Mouse (Mus musculus) myocyte (in vitro differentiated cells): ENCODE measurements around the gene Adamtsl5. TPM values are rescaled to one million over a fixed set of nuclear protein-coding genes. Genes with fewer than 3 reads are reported as not detected.

Experiments used
- H3K27me3 ChIP-seq: one replicate; pipeline ENCODE4 v1.6.1; 2011; ENCODE audit not compliant: control insufficient read depth, insufficient read depth, insufficient read length
- H3K36me3 ChIP-seq: one replicate; pipeline ENCODE4 v1.6.1; 2011; ENCODE audit not compliant: control insufficient read depth, insufficient read depth
- H3K4me2 ChIP-seq: one replicate; pipeline ENCODE4 v1.6.1; 2011; ENCODE audit warnings: low read depth, control low read depth
- H3K4me3 ChIP-seq: one replicate; pipeline ENCODE4 v1.5.1; 2011; ENCODE audit warnings: mild to moderate bottlenecking, control low read depth, moderate library complexity
- H3K79me2 ChIP-seq: one replicate; pipeline ENCODE4 v1.6.1; 2011; ENCODE audit not compliant: control insufficient read depth, insufficient read depth
- H3ac ChIP-seq: one replicate; pipeline ENCODE4 v1.6.1; 2011; ENCODE audit not compliant: control insufficient read depth, insufficient read length
- CEBPB ChIP-seq: IDR thresholded peaks from 2 replicates; pipeline ENCODE4 v1.6.1; 2011; ENCODE audit warnings: mild to moderate bottlenecking, moderate library complexity; ENCODE audit not compliant: poor library complexity, insufficient read depth, severe bottlenecking
- E2F4 ChIP-seq: IDR thresholded peaks from one replicate; pipeline ENCODE4 v1.6.1; 2011; ENCODE audit warnings: mild to moderate bottlenecking, control low read depth, moderate library complexity; ENCODE audit not compliant: insufficient read depth
- MAX ChIP-seq: IDR thresholded peaks from one replicate; pipeline ENCODE4 v1.6.1; 2011; ENCODE audit warnings: low read depth, mild to moderate bottlenecking, control low read depth
- MYOD1 ChIP-seq, 3 experiments: IDR thresholded peaks; one replicate each; pipeline ENCODE4 v1.6.1; 2011; ENCODE audit warnings: control low read depth in 2 of 3, low read depth in 2 of 3, mild to moderate bottlenecking in 2 of 3, moderate library complexity in 1 of 3; ENCODE audit not compliant: insufficient read length in 2 of 3, control insufficient read depth in 1 of 3
- MYOG ChIP-seq, 3 experiments: IDR thresholded peaks; one replicate each; pipeline ENCODE4 v1.6.1; 2011; ENCODE audit warnings: control low read depth in 2 of 3, low read depth in 2 of 3, mild to moderate bottlenecking in 2 of 3; ENCODE audit not compliant: insufficient read length in 2 of 3, control insufficient read depth in 1 of 3, insufficient read depth in 1 of 3
- POLR2A ChIP-seq: IDR thresholded peaks from one replicate; pipeline ENCODE4 v1.6.1; 2011; ENCODE audit warnings: low read depth, mild to moderate bottlenecking, control low read depth, moderate library complexity; ENCODE audit not compliant: insufficient read length
- POLR2AphosphoS2 ChIP-seq: IDR thresholded peaks from one replicate; pipeline ENCODE4 v1.6.1; 2011; ENCODE audit warnings: low read depth, control low read depth; ENCODE audit not compliant: insufficient read length
- REST ChIP-seq: IDR thresholded peaks from one replicate; pipeline ENCODE4 v1.6.1; 2011; ENCODE audit warnings: mild to moderate bottlenecking, control low read depth, moderate library complexity; ENCODE audit not compliant: insufficient read depth, insufficient read length
- SRF ChIP-seq: IDR thresholded peaks from one replicate; pipeline ENCODE4 v1.6.1; 2011; ENCODE audit warnings: low read depth; ENCODE audit not compliant: control insufficient read depth, insufficient read length
- TCF12 ChIP-seq: IDR thresholded peaks from one replicate; pipeline ENCODE4 v1.6.1; 2011; ENCODE audit warnings: mild to moderate bottlenecking, control low read depth; ENCODE audit not compliant: poor library complexity, insufficient read depth, severe bottlenecking
- TCF3 ChIP-seq: IDR thresholded peaks from one replicate; pipeline ENCODE4 v1.6.1; 2011; ENCODE audit warnings: low read depth, control low read depth; ENCODE audit not compliant: insufficient read length
- USF1 ChIP-seq: IDR thresholded peaks from one replicate; pipeline ENCODE4 v1.6.1; 2011; ENCODE audit warnings: low read depth, mild to moderate bottlenecking, control low read depth, moderate library complexity
- polyA plus RNA-seq: library from polyadenylated mRNA; unstranded; fragments of >200 nt; fragmentation: generic; extraction: Trizol; gene quantifications from one replicate; pipeline ENCODE4 v1.2.1, GENCODE M21; 2012; ENCODE audit warnings: missing spikeins

The Adamtsl5 gene
- polyA plus RNA-seq, 1 experiment, result 57.8 TPM

GRCm38 (mm10) chr10:80324120-80325037 is 23.8 kb downstream of the Adamtsl5 start:
- no peaks in the 10 kb centered on the region for H3K36me3 ChIP-seq
- H3K79me2 ChIP-seq, result peaks cover 8% of the 10 kb centered on the region
- no peaks in the 10 kb centered on the region for H3K27me3 ChIP-seq
- peak overlapping the region; percentile 74 for H3K4me2 ChIP-seq
- TF ChIP-seq MYOG (IDR thresholded peaks at IDR 0.05; ENCODE audit: control insufficient read depth in 1 of 3, insufficient read depth in 1 of 3, insufficient read length in 2 of 3, low read depth in 2 of 3) (no peak), E2F4 (no peak), POLR2A (no peak), TCF3 (no peak), REST (no peak), SRF (no peak), POLR2AphosphoS2 (no peak), USF1 (no peak), MAX (no peak), MYOD1 (IDR thresholded peaks at IDR 0.05; ENCODE audit: control insufficient read depth in 1 of 3, insufficient read length in 2 of 3, low read depth in 2 of 3) (no peak), CEBPB (no peak), TCF12 (no peak)
- H3ac ChIP-seq, result no peak overlapping the region
- peak overlapping the region; percentile 44 for H3K4me3 ChIP-seq

- peak in 1 of 3 experiments; percentile 2 for TF ChIP-seq MYOG (IDR thresholded peaks at IDR 0.05; ENCODE audit: control insufficient read depth in 1 of 3, insufficient read depth in 1 of 3, insufficient read length in 2 of 3, low read depth in 2 of 3)
- peak; percentile 54 for TF ChIP-seq POLR2AphosphoS2
- no peak for TF ChIP-seq MAX
- no peak for TF ChIP-seq E2F4
- peak; percentile 53 for TF ChIP-seq POLR2A
- peak in 1 of 3 experiments; percentile 13 for TF ChIP-seq MYOD1 (IDR thresholded peaks at IDR 0.05; ENCODE audit: control insufficient read depth in 1 of 3, insufficient read length in 2 of 3, low read depth in 2 of 3)
- Histone ChIP-seq H3K36me3 (no peaks in the 10 kb centered on the region), H3ac (peak overlapping the region; percentile 4), H3K27me3 (no peaks in the 10 kb centered on the region), H3K4me3 (peak overlapping the region; percentile 44), H3K79me2 (peaks cover 10% of the 10 kb centered on the region), H3K4me2 (peak overlapping the region; percentile 74)
These were observed 24.7 kb downstream of the Adamtsl5 start for GRCm38 (mm10) chr10:80323261-80324119.

- no peaks in the 10 kb centered on the region for H3K27me3 ChIP-seq
These were observed 25.4 kb downstream of the Adamtsl5 start for GRCm38 (mm10) chr10:80322811-80323211.

GRCm38 (mm10) chr10:80321670-80322581 is 26.3 kb downstream of the Adamtsl5 start:
- TF ChIP-seq REST, result no peak
- peak in 1 of 3 experiments; percentile 67 for TF ChIP-seq MYOG (IDR thresholded peaks at IDR 0.05; ENCODE audit: control insufficient read depth in 1 of 3, insufficient read depth in 1 of 3, insufficient read length in 2 of 3, low read depth in 2 of 3)
- peak in 1 of 3 experiments; percentile 84 for TF ChIP-seq MYOD1 (IDR thresholded peaks at IDR 0.05; ENCODE audit: control insufficient read depth in 1 of 3, insufficient read length in 2 of 3, low read depth in 2 of 3)
- peak overlapping the region; percentile 44 for H3K4me3 ChIP-seq

More at GRCm38 (mm10) chr10:80322811-80323211, 25.4 kb downstream of the Adamtsl5 start:
- peak overlapping the region; percentile 44 for H3K4me3 ChIP-seq
- H3K79me2 ChIP-seq, result peaks cover 10% of the 10 kb centered on the region
- H3K4me2 ChIP-seq, result peak overlapping the region; percentile 74
- H3ac ChIP-seq, result peak overlapping the region; percentile 4
- H3K36me3 ChIP-seq, result no peaks in the 10 kb centered on the region
- TF ChIP-seq POLR2AphosphoS2 (no peak), SRF (no peak), USF1 (no peak), MAX (no peak), TCF3 (no peak), REST (no peak), POLR2A (peak; percentile 22), CEBPB (no peak), TCF12 (no peak), MYOG (IDR thresholded peaks at IDR 0.05; ENCODE audit: control insufficient read depth in 1 of 3, insufficient read depth in 1 of 3, insufficient read length in 2 of 3, low read depth in 2 of 3) (no peak), E2F4 (no peak), MYOD1 (IDR thresholded peaks at IDR 0.05; ENCODE audit: control insufficient read depth in 1 of 3, insufficient read length in 2 of 3, low read depth in 2 of 3) (peak in 1 of 3 experiments; percentile 16)

More at GRCm38 (mm10) chr10:80321670-80322581, 26.3 kb downstream of the Adamtsl5 start:
- H3K79me2 ChIP-seq, result peaks cover 10% of the 10 kb centered on the region
- no peaks in the 10 kb centered on the region for H3K27me3 ChIP-seq
- H3K4me2 ChIP-seq, result peak overlapping the region; percentile 74
- H3K36me3 ChIP-seq, result no peaks in the 10 kb centered on the region
- no peak overlapping the region for H3ac ChIP-seq
